Mouse (Mus musculus): ENCODE measurements at regions not wholly inside any gene's neighbourhood (a gene's known extent, or its start where the extent isn't known, plus 50 kb on each side); places are given as distances from the start of the nearest gene placed in this dataset.

GRCm38 (mm10) chr4:142996406-142996805, 216.4 kb downstream of the Prdm2 start:
- no peak for DNase-seq
- no peak for TF ChIP-seq CTCF (conservative IDR thresholded peaks at IDR 0.05; ENCODE audit: insufficient read depth, insufficient read length, low read depth, low read length)
- TF ChIP-seq POLR2A (IDR thresholded peaks at IDR 0.05; ENCODE audit: low read depth, low read length): no peak
- Histone ChIP-seq H3K4me3 (ENCODE audit: insufficient read depth, low read depth, low read length) (no peak overlapping the region), H3K4me1 (ENCODE audit: control insufficient read depth, insufficient read depth, low read length) (no peaks in the 10 kb centered on the region), H3K27me3 (replicated peaks; ENCODE audit: control insufficient read depth, insufficient read depth, low read length) (no peaks in the 10 kb centered on the region), H3K27ac (ENCODE audit: insufficient read depth, low read depth, low read length) (no peak overlapping the region), H3K36me3 (ENCODE audit: control insufficient read depth, insufficient read depth, low read length) (no peaks in the 10 kb centered on the region)
- 65% methylated on average over 4 of the region's 4 CpGs for WGBS

DNA sequence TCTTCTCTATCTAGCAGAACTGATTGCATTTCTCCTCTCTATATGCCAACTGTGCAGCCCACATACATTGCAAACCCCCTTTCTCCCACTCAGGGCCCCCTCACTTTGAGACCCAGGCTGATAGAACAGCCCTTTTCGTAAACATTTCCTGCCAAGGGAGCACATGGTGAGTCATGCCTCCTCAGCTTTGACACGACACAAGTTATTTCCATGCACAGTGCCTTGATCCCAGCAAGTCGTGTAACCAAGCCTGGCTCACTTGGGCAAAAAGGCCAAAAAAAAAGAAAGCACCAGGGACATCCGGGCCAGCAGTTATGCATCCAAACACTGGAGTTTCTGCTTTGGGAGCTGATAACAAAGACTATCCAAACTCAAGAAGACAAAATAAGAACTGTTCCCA, 221.4 kb downstream of the Prdm2 start:
- no peak for DNase-seq
- Histone ChIP-seq H3K27ac (ENCODE audit: insufficient read depth, low read depth, low read length) (no peak overlapping the region), H3K36me3 (ENCODE audit: control insufficient read depth, insufficient read depth, low read length) (no peaks in the 10 kb centered on the region), H3K27me3 (replicated peaks; ENCODE audit: control insufficient read depth, insufficient read depth, low read length) (no peaks in the 10 kb centered on the region; the same call in 1 of the 2 replicates), H3K4me3 (ENCODE audit: insufficient read depth, low read depth, low read length) (no peak overlapping the region), H3K4me1 (ENCODE audit: control insufficient read depth, insufficient read depth, low read length) (no peaks in the 10 kb centered on the region)
- TF ChIP-seq POLR2A (IDR thresholded peaks at IDR 0.05; ENCODE audit: low read depth, low read length) (no peak), CTCF (conservative IDR thresholded peaks at IDR 0.05; ENCODE audit: insufficient read depth, insufficient read length, low read depth, low read length) (no peak)
- WGBS: 52% methylated on average over 4 of the region's 4 CpGs

DNA sequence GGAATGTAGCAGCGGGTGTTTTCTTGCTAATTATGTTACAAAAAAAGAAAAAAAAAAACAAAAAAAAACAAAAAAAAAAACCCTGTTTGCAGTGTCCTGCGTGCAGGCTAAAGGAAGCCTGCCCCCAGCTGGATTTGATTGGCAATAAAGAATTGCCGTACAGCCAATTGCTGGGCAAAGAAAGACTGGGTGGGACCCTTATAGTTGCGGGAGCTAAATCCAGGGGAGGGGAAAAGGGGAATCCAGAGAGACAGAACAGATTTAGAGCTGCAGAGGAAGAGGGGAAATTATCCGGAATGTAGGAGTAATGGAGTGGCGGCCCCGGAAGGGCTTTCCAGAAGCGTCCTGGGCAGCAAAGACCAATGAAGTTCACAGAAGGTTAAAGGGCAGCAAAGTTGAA, 223.6 kb downstream of the Prdm2 start:
- Histone ChIP-seq H3K4me3 (ENCODE audit: insufficient read depth, low read depth, low read length) (no peak overlapping the region), H3K4me1 (ENCODE audit: control insufficient read depth, insufficient read depth, low read length) (no peaks in the 10 kb centered on the region), H3K27ac (ENCODE audit: insufficient read depth, low read depth, low read length) (no peak overlapping the region), H3K27me3 (replicated peaks; ENCODE audit: control insufficient read depth, insufficient read depth, low read length) (no peaks in the 10 kb centered on the region; the same call in 1 of the 2 replicates), H3K36me3 (ENCODE audit: control insufficient read depth, insufficient read depth, low read length) (no peaks in the 10 kb centered on the region)
- DNase-seq: no peak
- no peak for TF ChIP-seq POLR2A (IDR thresholded peaks at IDR 0.05; ENCODE audit: low read depth, low read length)
- 2% methylated on average over 8 of the region's 8 CpGs for WGBS

DNA sequence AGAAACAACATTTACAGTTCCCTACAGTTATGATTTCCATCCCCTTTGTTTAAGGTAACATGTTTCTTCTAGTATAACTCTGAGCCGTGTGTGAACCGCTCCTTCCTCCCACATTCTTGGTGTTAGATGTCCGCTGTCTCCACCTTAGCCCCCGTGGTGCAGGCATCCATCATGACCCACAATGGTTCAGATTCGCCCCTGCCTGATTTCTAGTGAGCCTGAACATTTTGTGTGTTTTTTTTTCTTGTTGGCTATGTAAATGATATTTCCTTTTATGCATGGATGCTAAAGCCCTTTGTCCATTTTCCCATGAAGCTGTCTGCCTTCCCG, 229.5 kb downstream of the Prdm2 start:
- Histone ChIP-seq H3K36me3 (ENCODE audit: control insufficient read depth, insufficient read depth, low read length) (no peaks in the 10 kb centered on the region), H3K27me3 (replicated peaks; ENCODE audit: control insufficient read depth, insufficient read depth, low read length) (no peaks in the 10 kb centered on the region), H3K4me3 (ENCODE audit: insufficient read depth, low read depth, low read length) (no peak overlapping the region), H3K27ac (ENCODE audit: insufficient read depth, low read depth, low read length) (no peak overlapping the region), H3K4me1 (ENCODE audit: control insufficient read depth, insufficient read depth, low read length) (no peaks in the 10 kb centered on the region)
- no peak for DNase-seq
- TF ChIP-seq POLR2A (IDR thresholded peaks at IDR 0.05; ENCODE audit: low read depth, low read length) (no peak), CTCF (conservative IDR thresholded peaks at IDR 0.05; ENCODE audit: insufficient read depth, insufficient read length, low read depth, low read length) (no peak)
- WGBS: 23% methylated on average over 6 of the region's 6 CpGs

GRCm38 (mm10) chr4:142982585-142983294, 230.1 kb downstream of the Prdm2 start:
- no peak overlapping the region for H3K4me3 ChIP-seq (ENCODE audit: insufficient read depth, low read depth, low read length)
- TF ChIP-seq POLR2A (IDR thresholded peaks at IDR 0.05; ENCODE audit: low read depth, low read length) (no peak), CTCF (conservative IDR thresholded peaks at IDR 0.05; ENCODE audit: insufficient read depth, insufficient read length, low read depth, low read length) (no peak)
- no peaks in the 10 kb centered on the region for H3K27me3 ChIP-seq (replicated peaks; ENCODE audit: control insufficient read depth, insufficient read depth, low read length)
- H3K27ac ChIP-seq (ENCODE audit: insufficient read depth, low read depth, low read length): no peak overlapping the region
- 49% methylated on average over 8 of the region's 8 CpGs for WGBS
- no peaks in the 10 kb centered on the region for H3K36me3 ChIP-seq (ENCODE audit: control insufficient read depth, insufficient read depth, low read length)
- no peaks in the 10 kb centered on the region for H3K4me1 ChIP-seq (ENCODE audit: control insufficient read depth, insufficient read depth, low read length)
- DNase-seq: no peak

GRCm38 (mm10) chr4:142975620-142976019, 237.2 kb downstream of the Prdm2 start:
- TF ChIP-seq POLR2A (IDR thresholded peaks at IDR 0.05; ENCODE audit: low read depth, low read length) (no peak), CTCF (conservative IDR thresholded peaks at IDR 0.05; ENCODE audit: insufficient read depth, insufficient read length, low read depth, low read length) (no peak)
- Histone ChIP-seq H3K4me1 (ENCODE audit: control insufficient read depth, insufficient read depth, low read length) (no peaks in the 10 kb centered on the region), H3K4me3 (ENCODE audit: insufficient read depth, low read depth, low read length) (no peak overlapping the region), H3K27ac (ENCODE audit: insufficient read depth, low read depth, low read length) (no peak overlapping the region), H3K27me3 (replicated peaks; ENCODE audit: control insufficient read depth, insufficient read depth, low read length) (no peaks in the 10 kb centered on the region), H3K36me3 (ENCODE audit: control insufficient read depth, insufficient read depth, low read length) (no peaks in the 10 kb centered on the region)
- WGBS: 75% methylated on average over 11 of the region's 11 CpGs
- DNase-seq: no peak

GRCm38 (mm10) chr4:142970040-142970439, 242.8 kb downstream of the Prdm2 start:
- Histone ChIP-seq H3K36me3 (ENCODE audit: control insufficient read depth, insufficient read depth, low read length) (no peaks in the 10 kb centered on the region), H3K4me3 (ENCODE audit: insufficient read depth, low read depth, low read length) (no peak overlapping the region), H3K4me1 (ENCODE audit: control insufficient read depth, insufficient read depth, low read length) (no peaks in the 10 kb centered on the region), H3K27ac (ENCODE audit: insufficient read depth, low read depth, low read length) (no peak overlapping the region), H3K27me3 (replicated peaks; ENCODE audit: control insufficient read depth, insufficient read depth, low read length) (no peaks in the 10 kb centered on the region)
- TF ChIP-seq CTCF (conservative IDR thresholded peaks at IDR 0.05; ENCODE audit: insufficient read depth, insufficient read length, low read depth, low read length): no peak
- no peak for TF ChIP-seq POLR2A (IDR thresholded peaks at IDR 0.05; ENCODE audit: low read depth, low read length)
- WGBS: 76% methylated on average over 4 of the region's 4 CpGs
- no peak for DNase-seq
